Mouse (Mus musculus) kidney, embryonic 15.5 days (tissue): ENCODE data around the gene Aph1b. TPM values are rescaled to one million over a fixed set of nuclear protein-coding genes. Genes with fewer than 3 reads are reported as not detected.
A peak's percentile ranks its signal among the peaks of the same experiment; 100 is the strongest.
"Not testable (repeated sequence)": the region's sequence is repeated elsewhere in the genome, so short reads cannot be mapped to it uniquely, and the experiment has no call there.

Source experiments
- ATAC-seq: fragments of 200-750 bp; cut with Nextera tagmentation; replicated peaks from 2 replicates; pipeline ENCODE4 v1.8.0; 2017; ENCODE audit warnings: moderate TSS enrichment; ENCODE audit not compliant: low FRiP score
- H3K27ac ChIP-seq: fragments of 300-500 bp; sonication (generic); 2 replicates; pipeline ENCODE4 v1.5.1; 2015; ENCODE audit warnings: mild to moderate bottlenecking, inconsistent platforms
- H3K27me3 ChIP-seq: fragments of 300-500 bp; sonication (generic); 2 replicates; pipeline ENCODE4 v1.6.1; 2015; ENCODE audit warnings: inconsistent platforms
- H3K36me3 ChIP-seq: fragments of 300-500 bp; sonication (generic); 2 replicates; pipeline ENCODE4 v1.6.1; 2015; ENCODE audit warnings: inconsistent platforms
- H3K4me1 ChIP-seq: fragments of 300-500 bp; sonication (generic); 2 replicates; pipeline ENCODE4 v1.6.1; 2015; ENCODE audit warnings: inconsistent platforms
- H3K4me2 ChIP-seq: fragments of 300-500 bp; sonication (generic); 2 replicates; pipeline ENCODE4 v1.6.1; 2015; ENCODE audit warnings: moderate library complexity, mild to moderate bottlenecking, inconsistent platforms
- H3K4me3 ChIP-seq: fragments of 300-500 bp; sonication (generic); replicated peaks from 2 replicates; pipeline ENCODE4 v1.5.1; 2015; ENCODE audit warnings: mild to moderate bottlenecking, inconsistent platforms
- H3K9ac ChIP-seq: fragments of 300-500 bp; sonication (generic); 2 replicates; pipeline ENCODE4 v1.6.1; 2015; ENCODE audit warnings: mild to moderate bottlenecking, inconsistent platforms
- H3K9me3 ChIP-seq: fragments of 300-500 bp; sonication (generic); replicated peaks from 2 replicates; pipeline ENCODE4 v1.6.1; 2016; ENCODE audit warnings: inconsistent platforms
- WGBS: fragments of 180-500 bp; shearing (Covaris S2); methylation state at CpG from one replicate; pipeline ENCODE4 v1.1.7; 2015; ENCODE audit warnings: mixed read lengths; 5-methylcytosine and 5-hydroxymethylcytosine counted together
- polyA plus RNA-seq: library from polyadenylated mRNA; unstranded; fragments of >200 nt; fragmentation: Nextera tagmentation; extraction: Ambion mirVana; gene quantifications from 2 replicates; pipeline ENCODE4 v1.2.1, GENCODE M21; 2015

Gene Aph1b
- polyA plus RNA-seq = 9.2 and 11.9 TPM in 2 replicates

GRCm38 (mm10) chr9:66795464-66796324, at the start of gene Aph1b:
Gene Aph1b (minus strand): TSS chr9:66795490.
- Histone ChIP-seq H3K4me1 (peaks cover 11% of the 10 kb centered on the region; the same call in 1 of the 2 replicates), H3K27me3 (no peaks in the 10 kb centered on the region), H3K4me3 (peak within 1 kb of the TSS; percentile 69), H3K9ac (peak within 1 kb of the TSS; percentile 61), H3K27ac (peak within 1 kb of the TSS; percentile 97), H3K4me2 (peak within 1 kb of the TSS; percentile 79), H3K9me3 (no peaks in the 10 kb centered on the region), H3K36me3 (no peaks in the 10 kb centered on the region)
- WGBS = under 1% methylated on average over 42 of the region's 42 CpGs
- ATAC-seq = peak; percentile 99

- H3K27ac ChIP-seq = peak overlapping the region; percentile 33; the same call in 1 of the 2 replicates
- peak overlapping the region; percentile 78 for H3K4me3 ChIP-seq
- H3K4me2 ChIP-seq = peak overlapping the region; percentile 96
- ATAC-seq = peak; percentile 72
- no peaks in the 10 kb centered on the region for H3K9me3 ChIP-seq
- peaks cover 18% of the 10 kb centered on the region for H3K4me1 ChIP-seq
- no peaks in the 10 kb centered on the region; the same call in 1 of the 2 replicates for H3K36me3 ChIP-seq
- H3K9ac ChIP-seq = peak overlapping the region; percentile 46
- under 1% methylated on average over 24 of the region's 24 CpGs for WGBS
- peaks cover 5% of the 10 kb centered on the region; the same call in 1 of the 2 replicates for H3K27me3 ChIP-seq
These were observed 39.8 kb upstream of the Aph1b start for GRCm38 (mm10) chr9:66835097-66835480.

GRCm38 (mm10) chr9:66834318-66835096, 39.2 kb upstream of the Aph1b start, which contains the start of gene Aph1c:
Gene Aph1c (minus strand): TSS chr9:66834726.
- WGBS = under 1% methylated on average over 58 of the region's 58 CpGs
- Histone ChIP-seq H3K9ac (peak within 1 kb of the TSS; percentile 50), H3K27me3 (peaks cover 5% of the 10 kb centered on the region; the same call in 1 of the 2 replicates), H3K27ac (peak within 1 kb of the TSS; percentile 71), H3K36me3 (no peaks in the 10 kb centered on the region; the same call in 1 of the 2 replicates), H3K4me3 (peak within 1 kb of the TSS; percentile 78), H3K9me3 (no peaks in the 10 kb centered on the region), H3K4me1 (peaks cover 18% of the 10 kb centered on the region), H3K4me2 (peak within 1 kb of the TSS; percentile 96)
- peak; percentile 99 for ATAC-seq

- WGBS = 19% methylated on average over 7 of the region's 7 CpGs
These were observed 38.6 kb upstream of the Aph1b start for GRCm38 (mm10) chr9:66833851-66834250.

GRCm38 (mm10) chr9:66832366-66832908, 37.1 kb upstream of the Aph1b start:
- 32% methylated on average over 4 of the region's 4 CpGs for WGBS
- peaks cover 5% of the 10 kb centered on the region; the same call in 1 of the 2 replicates for H3K27me3 ChIP-seq
- H3K4me2 ChIP-seq = no peak overlapping the region
- H3K27ac ChIP-seq = no peak overlapping the region
- H3K9me3 ChIP-seq = no peaks in the 10 kb centered on the region
- no peak overlapping the region for H3K4me3 ChIP-seq
- H3K4me1 ChIP-seq = peaks cover 18% of the 10 kb centered on the region
- no peaks in the 10 kb centered on the region for H3K36me3 ChIP-seq
- H3K9ac ChIP-seq = no peak overlapping the region
- no peak for ATAC-seq

More at GRCm38 (mm10) chr9:66833851-66834250, 38.6 kb upstream of the Aph1b start:
- no peaks in the 10 kb centered on the region for H3K36me3 ChIP-seq
- peaks cover 5% of the 10 kb centered on the region; the same call in 1 of the 2 replicates for H3K27me3 ChIP-seq
- H3K4me2 ChIP-seq = peak overlapping the region; percentile 96
- no peak for ATAC-seq
- H3K9ac ChIP-seq = peak overlapping the region; percentile 50; the same call in 1 of the 2 replicates
- H3K9me3 ChIP-seq = no peaks in the 10 kb centered on the region
- H3K27ac ChIP-seq = peak overlapping the region; percentile 71; the same call in 1 of the 2 replicates
- H3K4me1 ChIP-seq = peaks cover 18% of the 10 kb centered on the region
- peak overlapping the region; percentile 78 for H3K4me3 ChIP-seq

GRCm38 (mm10) chr9:66825990-66826389, 30.7 kb upstream of the Aph1b start:
- ATAC-seq = no peak

GRCm38 (mm10) chr9:66822255-66822654, 27.0 kb upstream of the Aph1b start:
- not testable (repeated sequence) for H3K4me1 ChIP-seq, H3K27me3 ChIP-seq, H3K9me3 ChIP-seq, H3K27ac ChIP-seq, H3K4me3 ChIP-seq, H3K9ac ChIP-seq, H3K4me2 ChIP-seq, ATAC-seq, H3K36me3 ChIP-seq
- WGBS = 92% methylated on average over 2 of the region's 5 CpGs

More at GRCm38 (mm10) chr9:66825990-66826389, 30.7 kb upstream of the Aph1b start:
- H3K4me3 ChIP-seq = no peak overlapping the region
- H3K4me2 ChIP-seq = no peak overlapping the region
- H3K27ac ChIP-seq = no peak overlapping the region
- no peaks in the 10 kb centered on the region for H3K4me1 ChIP-seq
- H3K27me3 ChIP-seq = no peaks in the 10 kb centered on the region
- 33% methylated on average over 1 of the region's 1 CpGs for WGBS
- H3K9ac ChIP-seq = no peak overlapping the region
- H3K36me3 ChIP-seq = no peaks in the 10 kb centered on the region
- no peaks in the 10 kb centered on the region for H3K9me3 ChIP-seq

GRCm38 (mm10) chr9:66820996-66821395, 25.7 kb upstream of the Aph1b start:
- H3K9ac ChIP-seq = no peak overlapping the region
- no peaks in the 10 kb centered on the region for H3K27me3 ChIP-seq
- no peak overlapping the region for H3K27ac ChIP-seq
- H3K4me1 ChIP-seq = no peaks in the 10 kb centered on the region
- no peak overlapping the region for H3K4me2 ChIP-seq
- H3K4me3 ChIP-seq = no peak overlapping the region
- no peak for ATAC-seq
- H3K36me3 ChIP-seq = no peaks in the 10 kb centered on the region
- WGBS = 73% methylated on average over 5 of the region's 5 CpGs
- no peaks in the 10 kb centered on the region for H3K9me3 ChIP-seq

GRCm38 (mm10) chr9:66813392-66813791, 18.1 kb upstream of the Aph1b start:
- Histone ChIP-seq H3K36me3 (no peaks in the 10 kb centered on the region), H3K4me2 (no peak overlapping the region), H3K4me1 (no peaks in the 10 kb centered on the region), H3K27me3 (no peaks in the 10 kb centered on the region), H3K9me3 (no peaks in the 10 kb centered on the region), H3K9ac (no peak overlapping the region), H3K27ac (no peak overlapping the region), H3K4me3 (no peak overlapping the region)
- WGBS = 31% methylated on average over 2 of the region's 2 CpGs
- ATAC-seq = no peak

- H3K36me3 ChIP-seq, H3K27ac ChIP-seq, H3K4me1 ChIP-seq, ATAC-seq, H3K9me3 ChIP-seq: not testable (repeated sequence)
- Histone ChIP-seq H3K4me3 (peak overlapping the region; percentile 38), H3K4me2 (peak overlapping the region; percentile 63), H3K27me3 (peaks cover 38% of the 10 kb centered on the region), H3K9ac (0 out of 2 replicates have a peak overlapping the region, but pooled peaks have one; percentile 21)
- WGBS = 2% methylated on average over 30 of the region's 37 CpGs
These were observed 10.7 kb upstream of the Aph1b start for GRCm38 (mm10) chr9:66805951-66806350.

GRCm38 (mm10) chr9:66801947-66802346, 6.7 kb upstream of the Aph1b start:
- Histone ChIP-seq H3K4me2 (0 out of 2 replicates have a peak overlapping the region, but pooled peaks have one; percentile 6), H3K27me3 (peaks cover 29% of the 10 kb centered on the region), H3K4me1 (peaks cover 7% of the 10 kb centered on the region), H3K9me3 (no peaks in the 10 kb centered on the region), H3K4me3 (no peak overlapping the region), H3K36me3 (no peaks in the 10 kb centered on the region), H3K9ac (no peak overlapping the region), H3K27ac (no peak overlapping the region)
- 43% methylated on average over 12 of the region's 12 CpGs for WGBS
- no peak for ATAC-seq
